Mouse (Mus musculus) B cell, adult (primary cell): ENCODE results near the gene A1bg. TPM values are rescaled to one million over a fixed set of nuclear protein-coding genes. Genes with fewer than 3 reads are reported as not detected.

ENCODE experiments used
- total RNA-seq: library from RNA; stranded (reverse); gene quantifications from 4 replicates; pipeline ENCODE4 v1.2.4, GENCODE M21; 2023; ENCODE audit not compliant: inconsistent age

The A1bg gene
- not detected in 4 replicates for total RNA-seq

DNA sequence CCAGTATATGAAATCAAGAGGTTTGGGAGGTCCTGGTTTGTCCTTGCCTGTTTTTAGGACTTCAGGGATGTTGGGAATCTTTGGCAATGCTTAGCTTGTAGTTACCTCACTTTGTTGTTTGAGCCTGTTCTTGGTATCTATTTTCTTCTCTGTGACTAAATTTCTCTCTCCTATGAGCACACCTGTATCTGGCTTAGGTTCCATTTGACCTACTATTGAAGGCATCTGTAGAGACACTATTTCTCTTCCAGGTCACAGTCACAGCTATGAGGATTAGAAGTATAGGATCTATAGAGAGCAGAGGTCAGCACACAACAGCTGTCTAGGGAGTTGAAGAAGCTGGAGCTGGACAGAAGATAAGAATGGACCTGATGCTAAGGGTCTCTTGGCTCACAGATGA, at the start of gene A1bg:
Gene A1bg, minus strand, starts transcription at position 101 of the 400 bp plus-strand sequence.

GRCm38 (mm10) chr15:60853231-60853999, 69.4 kb downstream of the A1bg start, which contains the start of gene Fam84b:
Gene Fam84b (minus strand): TSS chr15:60853778.

Other genes with a start within 250 kb of the A1bg start
- 9.3 to 11.7 TPM (median 10.8 TPM) in 4 replicates for gene Fam84b, start 69.2 kb downstream of the A1bg start, total RNA-seq